Mouse (Mus musculus): ENCODE data around the gene Tiparp. TPM values are rescaled to one million over a fixed set of nuclear protein-coding genes. Genes with fewer than 3 reads are reported as not detected.
A peak's percentile ranks its signal among the peaks of the same experiment; 100 is the strongest.

Gene Tiparp
- polyA plus RNA-seq, 2 experiments, result 1.5 to 6.1 TPM

- Histone ChIP-seq H3K27me3 (ENCODE audit: control insufficient read depth, insufficient read depth, low read length) (no peaks in the 10 kb centered on the region), H3K4me2 (ENCODE audit: low read depth) (peak overlapping the region; percentile 49), H3K4me1 (replicated peaks; ENCODE audit: control insufficient read depth in 2 of 2, insufficient read depth in 2 of 2, low read length in 1 of 2) (peaks cover 0 to 11% of the 10 kb centered on the region in 2 experiments; a peak in 2 of 4 replicates), H3K36me3 (replicated peaks; ENCODE audit: control insufficient read depth, insufficient read depth, low read depth) (no peaks in the 10 kb centered on the region), H3K9me3 (ENCODE audit: control insufficient read depth, low read length) (no peaks in the 10 kb centered on the region), H3K9ac (replicated peaks) (no peak overlapping the region), H3K4me3 (ENCODE audit: insufficient read depth in 1 of 2, low read depth in 2 of 2, low read length in 2 of 2) (peak overlapping the region; percentile 4 to 13; a peak in 2 of 4 replicates), H3K27ac (no peak overlapping the region)
- WGBS (ENCODE audit: insufficient replicate concordance), result 8% methylated on average over 16 of the region's 16 CpGs
- TF ChIP-seq EP300 (IDR thresholded peaks at IDR 0.05; ENCODE audit: low read depth) (no peak), CTCF (IDR thresholded peaks at IDR 0.05; ENCODE audit: low read depth) (no peak)
- ATAC-seq (ENCODE audit: insufficient read depth) (no peak), DNase-seq (ENCODE audit: low read depth in 3 of 3, low spot score in 3 of 3) (no peak)
These were observed 58.3 kb downstream of the Tiparp start for GRCm38 (mm10) chr3:65586483-65586905.

- 47% methylated on average over 2 of the region's 2 CpGs for WGBS (ENCODE audit: insufficient replicate concordance)
- ATAC-seq (ENCODE audit: insufficient read depth) (no peak), DNase-seq (ENCODE audit: low read depth in 3 of 3, low spot score in 3 of 3) (no peak)
- Histone ChIP-seq H3K9me3 (ENCODE audit: control insufficient read depth, low read length) (no peaks in the 10 kb centered on the region), H3K36me3 (replicated peaks; ENCODE audit: control insufficient read depth, insufficient read depth, low read depth) (no peaks in the 10 kb centered on the region), H3K4me3 (ENCODE audit: insufficient read depth in 1 of 2, low read depth in 2 of 2, low read length in 2 of 2) (no peak overlapping the region), H3K27me3 (ENCODE audit: control insufficient read depth, insufficient read depth, low read length) (no peaks in the 10 kb centered on the region), H3K4me2 (ENCODE audit: low read depth) (no peak overlapping the region), H3K4me1 (replicated peaks; ENCODE audit: control insufficient read depth in 2 of 2, insufficient read depth in 2 of 2, low read length in 1 of 2) (peaks cover 0 to 11% of the 10 kb centered on the region in 2 experiments; a peak in 2 of 4 replicates), H3K9ac (replicated peaks) (no peak overlapping the region), H3K27ac (no peak overlapping the region)
- TF ChIP-seq EP300 (IDR thresholded peaks at IDR 0.05; ENCODE audit: low read depth) (no peak), CTCF (IDR thresholded peaks at IDR 0.05; ENCODE audit: low read depth) (no peak)
These were observed 58.8 kb downstream of the Tiparp start for GRCm38 (mm10) chr3:65586966-65587365.

- no peak overlapping the region for H3K9ac ChIP-seq (replicated peaks)
- H3K9me3 ChIP-seq (ENCODE audit: control insufficient read depth, low read length), result no peaks in the 10 kb centered on the region
- TF ChIP-seq CTCF (IDR thresholded peaks at IDR 0.05; ENCODE audit: low read depth), result no peak
- TF ChIP-seq EP300 (IDR thresholded peaks at IDR 0.05; ENCODE audit: low read depth), result no peak
- peaks cover 0 to 11% of the 10 kb centered on the region in 2 experiments; a peak in 2 of 4 replicates for H3K4me1 ChIP-seq (replicated peaks; ENCODE audit: control insufficient read depth in 2 of 2, insufficient read depth in 2 of 2, low read length in 1 of 2)
- no peak overlapping the region for H3K4me3 ChIP-seq (ENCODE audit: insufficient read depth in 1 of 2, low read depth in 2 of 2, low read length in 2 of 2)
- no peak overlapping the region for H3K4me2 ChIP-seq (ENCODE audit: low read depth)
- no peaks in the 10 kb centered on the region for H3K36me3 ChIP-seq (replicated peaks; ENCODE audit: control insufficient read depth, insufficient read depth, low read depth)
- H3K27me3 ChIP-seq (ENCODE audit: control insufficient read depth, insufficient read depth, low read length), result no peaks in the 10 kb centered on the region
- no peak for DNase-seq (ENCODE audit: low read depth in 3 of 3, low spot score in 3 of 3)
- 51% methylated on average over 3 of the region's 3 CpGs for WGBS (ENCODE audit: insufficient replicate concordance)
- ATAC-seq (ENCODE audit: insufficient read depth), result no peak
- no peak overlapping the region for H3K27ac ChIP-seq
These were observed 60.2 kb downstream of the Tiparp start for GRCm38 (mm10) chr3:65588424-65588823.

GRCm38 (mm10) chr3:65592850-65593249, 64.6 kb downstream of the Tiparp start:
- WGBS (ENCODE audit: insufficient replicate concordance), result 66% methylated on average over 6 of the region's 6 CpGs
- ATAC-seq (ENCODE audit: insufficient read depth), result no peak
- H3K27me3 ChIP-seq (ENCODE audit: control insufficient read depth, insufficient read depth, low read length), result no peaks in the 10 kb centered on the region

GRCm38 (mm10) chr3:65594493-65594892, 66.3 kb downstream of the Tiparp start:
- Histone ChIP-seq H3K4me3 (ENCODE audit: insufficient read depth in 1 of 2, low read depth in 2 of 2, low read length in 2 of 2) (no peak overlapping the region), H3K4me2 (ENCODE audit: low read depth) (no peak overlapping the region), H3K27me3 (ENCODE audit: control insufficient read depth, insufficient read depth, low read length) (no peaks in the 10 kb centered on the region), H3K27ac (no peak overlapping the region), H3K4me1 (replicated peaks; ENCODE audit: control insufficient read depth in 2 of 2, insufficient read depth in 2 of 2, low read length in 1 of 2) (no peaks in the 10 kb centered on the region), H3K9ac (replicated peaks) (no peak overlapping the region), H3K9me3 (ENCODE audit: control insufficient read depth, low read length) (no peaks in the 10 kb centered on the region), H3K36me3 (replicated peaks; ENCODE audit: control insufficient read depth, insufficient read depth, low read depth) (no peaks in the 10 kb centered on the region)
- DNase-seq (ENCODE audit: low read depth in 3 of 3, low spot score in 3 of 3) (no peak), ATAC-seq (ENCODE audit: insufficient read depth) (no peak)
- TF ChIP-seq EP300 (IDR thresholded peaks at IDR 0.05; ENCODE audit: low read depth) (no peak), CTCF (IDR thresholded peaks at IDR 0.05; ENCODE audit: low read depth) (no peak)

More at GRCm38 (mm10) chr3:65592850-65593249, 64.6 kb downstream of the Tiparp start:
- no peaks in the 10 kb centered on the region for H3K4me1 ChIP-seq (replicated peaks; ENCODE audit: control insufficient read depth in 2 of 2, insufficient read depth in 2 of 2, low read length in 1 of 2)
- TF ChIP-seq EP300 (IDR thresholded peaks at IDR 0.05; ENCODE audit: low read depth) (no peak), CTCF (IDR thresholded peaks at IDR 0.05; ENCODE audit: low read depth) (no peak)
- H3K4me2 ChIP-seq (ENCODE audit: low read depth), result no peak overlapping the region
- H3K27ac ChIP-seq, result no peak overlapping the region
- DNase-seq (ENCODE audit: low read depth in 3 of 3, low spot score in 3 of 3), result no peak
- no peaks in the 10 kb centered on the region for H3K9me3 ChIP-seq (ENCODE audit: control insufficient read depth, low read length)
- H3K4me3 ChIP-seq (ENCODE audit: insufficient read depth in 1 of 2, low read depth in 2 of 2, low read length in 2 of 2), result no peak overlapping the region
- no peak overlapping the region for H3K9ac ChIP-seq (replicated peaks)
- H3K36me3 ChIP-seq (replicated peaks; ENCODE audit: control insufficient read depth, insufficient read depth, low read depth), result no peaks in the 10 kb centered on the region
